Mouse (Mus musculus) adrenal gland, postnatal 25 days (tissue): ENCODE measurements at regions not wholly inside any gene's neighbourhood (a gene's known extent, or its start where the extent isn't known, plus 50 kb on each side); places are given as distances from the start of the nearest gene placed in this dataset.

Experiments
- DNase-seq: peaks from one replicate; pipeline ENCODE4 v3.0.0; 2021; ENCODE audit warnings: mixed read lengths

GRCm38 (mm10) chr14:71230484-71231188 lies 631.0 kb upstream of the Fam160b2 start:
- peak; percentile 1 for DNase-seq

GRCm38 (mm10) chr14:71229955-71230354 lies 630.3 kb upstream of the Fam160b2 start:
- no peak for DNase-seq

- DNase-seq = no peak
Observed at GRCm38 (mm10) chr14:71228894-71229446, 629.3 kb upstream of the Fam160b2 start.

GRCm38 (mm10) chr14:71217041-71217440 lies 617.4 kb upstream of the Fam160b2 start:
- no peak for DNase-seq

- DNase-seq = no peak
Observed at GRCm38 (mm10) chr14:71211359-71211978, 611.8 kb upstream of the Fam160b2 start.

- DNase-seq = no peak
Observed at GRCm38 (mm10) chr14:71203459-71203858, 603.8 kb upstream of the Fam160b2 start.

- no peak for DNase-seq
Observed at GRCm38 (mm10) chr14:71200917-71201316, 601.3 kb upstream of the Fam160b2 start.

- no peak for DNase-seq
Observed at GRCm38 (mm10) chr14:71199178-71199879, 599.7 kb upstream of the Fam160b2 start.

- DNase-seq = no peak
Observed at GRCm38 (mm10) chr14:71194219-71194618, 594.6 kb upstream of the Fam160b2 start.

GRCm38 (mm10) chr14:71192486-71192885 lies 592.9 kb upstream of the Fam160b2 start:
- no peak for DNase-seq

- DNase-seq = no peak
Observed at GRCm38 (mm10) chr14:71189360-71189759, 589.7 kb upstream of the Fam160b2 start.

GRCm38 (mm10) chr14:71177341-71177740 lies 577.7 kb upstream of the Fam160b2 start:
- no peak for DNase-seq

GRCm38 (mm10) chr14:71174175-71174574 lies 574.5 kb upstream of the Fam160b2 start:
- DNase-seq = no peak

GRCm38 (mm10) chr14:71159556-71159955 lies 559.9 kb upstream of the Fam160b2 start:
- no peak for DNase-seq

GRCm38 (mm10) chr14:71142465-71142864 lies 542.8 kb upstream of the Fam160b2 start:
- no peak for DNase-seq

GRCm38 (mm10) chr14:71129771-71130211 lies 530.2 kb upstream of the Fam160b2 start:
- peak; percentile 75 for DNase-seq

GRCm38 (mm10) chr14:71128495-71128894 lies 528.9 kb upstream of the Fam160b2 start:
- DNase-seq = no peak

- no peak for DNase-seq
Observed at GRCm38 (mm10) chr14:71118681-71119080, 519.0 kb upstream of the Fam160b2 start.

- DNase-seq = no peak
Observed at GRCm38 (mm10) chr14:71115798-71116432, 516.3 kb upstream of the Fam160b2 start.

- no peak for DNase-seq
Observed at GRCm38 (mm10) chr14:71115095-71115797, 515.6 kb upstream of the Fam160b2 start.

GRCm38 (mm10) chr14:71113198-71113597 lies 513.6 kb upstream of the Fam160b2 start:
- no peak for DNase-seq

- no peak for DNase-seq
Observed at GRCm38 (mm10) chr14:71104617-71105016, 505.0 kb upstream of the Fam160b2 start.
